Mouse (Mus musculus) brain, embryonic 14.5 days (tissue): ENCODE results near the gene Med14.
A peak's percentile ranks its signal among the peaks of the same experiment; 100 is the strongest.

ENCODE experiments used
- CTCF ChIP-seq: fragments of 200-500 bp; IDR thresholded peaks from 2 replicates; pipeline ENCODE4 v1.5.1; 2012; ENCODE audit warnings: inconsistent platforms, mild to moderate bottlenecking, moderate library complexity, borderline replicate concordance; ENCODE audit not compliant: insufficient read depth, insufficient read length; ENCODE audit errors: extremely low read depth
- POLR2A ChIP-seq: fragments of 200-500 bp; IDR thresholded peaks from 2 replicates; pipeline ENCODE4 v1.6.1; 2012; ENCODE audit warnings: mild to moderate bottlenecking, inconsistent platforms, borderline replicate concordance; ENCODE audit not compliant: poor library complexity, insufficient read depth, insufficient read length, severe bottlenecking; ENCODE audit errors: extremely low read depth

GRCm38 (mm10) chrX:12677396-12677795 lies 84.5 kb downstream of the Med14 start:
- TF ChIP-seq POLR2A: no peak
- TF ChIP-seq CTCF: peak; percentile 59; the same call in 1 of the 2 replicates
